Mouse (Mus musculus) left cerebral cortex, adult 11 months (tissue): ENCODE results near the gene Olfr596.
"Not testable (repeated sequence)": the region's sequence is repeated elsewhere in the genome, so short reads cannot be mapped to it uniquely, and the experiment has no call there.

Experiments used
- DNase-seq: peaks from one replicate; pipeline ENCODE4 v3.0.0; 2022; ENCODE audit warnings: low spot score

Gene Olfr596

DNA sequence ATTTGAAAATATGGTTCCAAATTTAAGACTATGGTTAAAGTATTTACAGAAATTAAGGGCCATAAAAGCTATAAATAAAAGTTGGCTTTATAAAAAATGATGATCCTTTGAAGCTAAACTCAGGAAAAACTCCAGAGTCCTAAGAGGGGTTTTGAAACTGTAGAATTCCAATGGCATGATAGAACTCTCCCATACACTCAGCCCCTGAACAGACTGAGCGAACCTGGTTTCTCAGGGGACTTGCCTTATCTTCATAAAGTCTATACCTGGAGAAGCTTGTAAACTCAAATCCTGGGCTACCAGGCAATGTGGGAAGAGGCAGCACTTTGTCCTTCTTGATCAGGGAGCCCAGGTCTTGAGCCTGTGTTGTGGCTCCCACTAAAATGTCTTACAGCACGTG, at the start of gene Olfr596:
Gene Olfr596 (plus strand): TSS at position 301 of the 400 bp plus-strand sequence.
- not testable (repeated sequence) for DNase-seq

DNA sequence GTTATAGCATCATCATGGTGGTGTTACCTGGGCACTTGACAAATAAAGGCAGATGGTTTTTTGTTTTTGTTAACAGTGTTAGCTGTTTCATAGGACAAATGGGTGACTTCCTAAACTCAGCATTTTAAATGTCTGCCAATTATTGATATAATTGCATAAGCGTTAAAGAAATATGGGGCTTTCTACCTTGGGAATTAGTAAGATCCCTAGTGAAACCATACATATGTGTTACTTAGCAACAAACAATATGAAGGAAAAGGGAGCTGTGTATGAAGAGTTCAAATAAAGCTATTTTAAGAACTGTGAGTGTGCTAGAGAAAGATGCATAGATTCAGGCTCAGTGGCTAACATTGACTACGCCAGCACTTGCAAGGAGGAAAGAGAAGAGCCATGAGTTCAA, 10.6 kb downstream of the Olfr596 start, which contains the start of gene Olfr597:
Gene Olfr597 (plus strand): TSS at position 301 of the 400 bp plus-strand sequence.
- DNase-seq: not testable (repeated sequence)

DNA sequence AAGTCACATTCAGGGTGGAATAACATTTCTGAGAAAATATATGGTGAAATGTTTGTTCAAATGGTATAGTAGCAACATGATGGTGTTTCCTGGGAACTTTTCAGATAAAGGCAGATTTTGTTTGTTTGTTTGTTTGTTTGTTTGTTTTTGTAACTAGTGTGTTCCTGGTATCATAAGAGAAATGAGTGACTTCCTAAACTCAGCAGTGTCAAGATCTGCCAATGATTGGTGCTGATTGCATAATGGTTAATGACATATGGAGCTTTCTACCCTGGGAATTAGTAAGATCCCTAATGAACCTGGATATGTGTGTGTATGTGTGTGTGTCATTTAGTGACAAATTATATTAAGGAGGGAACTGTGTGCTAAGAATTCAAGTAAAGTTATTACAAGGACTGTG, 17.8 kb downstream of the Olfr596 start, which contains the start of gene Olfr598:
Gene Olfr598 (plus strand): TSS at position 301 of the 400 bp plus-strand sequence.
- no peak for DNase-seq

DNA sequence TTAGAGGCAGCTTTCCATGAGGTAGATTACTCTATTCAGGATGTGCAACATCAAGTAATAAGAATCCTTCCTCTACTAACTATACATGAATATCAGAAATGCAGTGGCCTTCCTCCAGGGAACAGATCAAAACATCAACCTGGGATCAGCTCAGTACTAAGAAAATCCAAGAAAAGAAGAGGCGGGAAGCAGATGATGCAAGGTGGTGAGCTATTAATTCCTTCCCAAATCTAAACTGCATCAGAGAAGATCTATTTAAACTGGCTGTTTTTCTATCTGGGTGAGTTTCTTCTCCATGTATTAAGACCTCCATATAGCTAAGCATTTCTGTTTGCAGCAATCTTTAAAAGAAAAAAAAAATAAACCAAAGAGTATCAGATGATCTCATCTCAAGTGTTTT, 30.2 kb downstream of the Olfr596 start, which contains the start of gene Olfr599:
Gene Olfr599 (plus strand): TSS at position 301 of the 400 bp plus-strand sequence.
- DNase-seq: no peak

DNA sequence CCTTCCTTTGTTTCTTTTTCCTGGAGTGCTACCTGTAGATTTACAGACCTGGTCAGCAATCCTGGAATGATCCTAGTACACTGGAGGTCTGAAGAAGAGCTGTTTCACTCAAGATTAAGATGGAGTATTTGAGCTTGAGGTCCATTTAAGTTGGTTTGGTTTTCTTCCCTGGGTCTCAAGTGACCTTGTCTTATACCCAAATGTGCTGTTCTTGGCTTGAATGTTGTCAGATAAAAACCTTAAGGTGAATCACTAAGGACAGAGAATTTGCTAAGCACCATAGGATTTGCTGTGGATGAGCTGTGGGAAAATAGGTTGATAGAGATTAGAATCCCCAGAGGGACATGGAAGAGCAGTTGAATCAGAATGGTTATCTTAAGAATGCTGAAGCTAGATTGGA, 44.1 kb downstream of the Olfr596 start, which contains the start of gene Olfr600:
Gene Olfr600 (minus strand): TSS at position 101 of the 400 bp plus-strand sequence.
- DNase-seq: no peak
